Mouse (Mus musculus) activated CD4-positive, CD25-positive, alpha-beta regulatory T cell (primary cell): ENCODE measurements around the gene Sectm1b. TPM values are rescaled to one million over a fixed set of nuclear protein-coding genes. Genes with fewer than 3 reads are reported as not detected.

Experiments
- polyA plus RNA-seq, 2 experiments: library from polyadenylated mRNA; unstranded; fragments of 100-300 nt; shearing (Covaris generic); gene quantifications; one replicate each; pipeline ENCODE4 v1.2.1; 2017

Gene Sectm1b
- polyA plus RNA-seq: not detected

GRCm38 (mm10) chr11:121063379-121063778, at the start of gene Sectm1b:
Gene Sectm1b (minus strand): TSS chr11:121063569.

DNA sequence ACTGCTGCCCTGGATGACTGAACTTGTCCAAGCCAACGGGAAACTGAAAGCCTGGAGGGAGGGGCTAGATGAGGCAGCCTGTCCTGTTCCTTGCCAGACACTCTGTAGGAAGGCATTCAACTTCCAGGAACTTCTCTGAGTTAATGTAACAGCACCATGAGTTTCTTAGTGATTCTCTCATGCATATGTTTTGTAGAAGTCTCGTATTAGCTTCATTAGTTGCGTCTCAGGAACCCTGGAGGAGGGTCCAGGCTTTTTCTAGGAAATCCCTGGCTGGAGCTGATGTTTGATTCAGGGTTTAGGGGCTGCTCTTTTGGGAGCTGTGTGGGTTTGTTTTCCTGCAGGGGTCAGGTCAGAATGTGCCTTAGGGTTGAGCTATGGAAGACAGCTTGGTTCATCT, 17.8 kb upstream of the Sectm1b start, which contains the start of gene Sectm1a:
Gene Sectm1a, minus strand, starts transcription at position 101 of the 400 bp plus-strand sequence.

DNA sequence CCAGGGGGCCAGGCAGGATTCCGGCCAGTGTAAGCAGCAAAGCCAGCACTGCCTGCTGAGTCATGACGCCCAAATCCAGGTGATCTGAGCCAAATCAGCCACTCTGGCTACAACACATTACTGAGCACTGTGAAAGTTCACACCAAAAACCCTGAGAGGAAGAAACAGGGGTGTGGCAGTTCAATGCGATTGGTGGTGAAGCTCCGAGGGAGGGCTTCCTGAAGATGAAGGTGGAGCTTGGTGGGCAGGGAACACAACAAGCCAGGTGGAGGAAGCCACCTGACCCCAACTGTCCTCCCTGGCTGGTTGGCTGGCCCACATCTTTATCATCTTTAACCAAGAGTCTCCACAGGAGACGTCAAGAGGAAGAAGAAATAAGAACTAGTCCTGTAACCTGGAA, 24.1 kb downstream of the Sectm1b start, which contains the start of gene Cd7:
Gene Cd7, minus strand, starts transcription at position 117 of the 400 bp plus-strand sequence.

Other genes with a start within 250 kb of the Sectm1b start
- gene Fasn, start 239.0 kb downstream of the Sectm1b start, polyA plus RNA-seq: 10 to 100 TPM; 22.8 to 39.0 TPM
- under 1 TPM; 0.06 to 0.24 TPM for gene Ccdc57, start 130.7 kb downstream of the Sectm1b start, polyA plus RNA-seq
- gene Slc16a3, start 115.1 kb downstream of the Sectm1b start, polyA plus RNA-seq: 10 to 100 TPM; 10.0 to 24.2 TPM
- gene Csnk1d, start 72.2 kb downstream of the Sectm1b start, polyA plus RNA-seq: 100 to 1,000 TPM; 120 to 151 TPM
- gene Cd7, start 24.2 kb downstream of the Sectm1b start, polyA plus RNA-seq: 100 to 1,000 TPM; 102 to 189 TPM
- under 1 TPM in 1 of 2 experiments, not detected in 1; 0.74 TPM for gene Sectm1a, start 17.7 kb upstream of the Sectm1b start, polyA plus RNA-seq
- not detected for gene Tex19.2, start 55.1 kb upstream of the Sectm1b start, polyA plus RNA-seq
- not detected for gene Tex19.1, start 82.6 kb upstream of the Sectm1b start, polyA plus RNA-seq
- gene Uts2r, start 96.7 kb upstream of the Sectm1b start, polyA plus RNA-seq: not detected
- 1 to 10 TPM; 1.1 to 3.1 TPM for gene Hexdc, start 140.9 kb upstream of the Sectm1b start, polyA plus RNA-seq
- gene Ogfod3, start 141.1 kb upstream of the Sectm1b start, polyA plus RNA-seq: 10 to 100 TPM in 1 of 2 experiments, 1 to 10 TPM in 1; 4.7 to 11.0 TPM
- gene Cybc1, start 165.8 kb upstream of the Sectm1b start, polyA plus RNA-seq: 100 to 1,000 TPM in 1 of 2 experiments, 10 to 100 TPM in 1; 93.0 to 128 TPM
- gene Narf, start 173.7 kb upstream of the Sectm1b start, polyA plus RNA-seq: 10 to 100 TPM; 28.2 to 39.8 TPM
- gene Foxk2, start 196.4 kb upstream of the Sectm1b start, polyA plus RNA-seq: 10 to 100 TPM; 12.8 to 15.0 TPM